Mouse (Mus musculus) gastrocnemius, adult 18-20 months (tissue): ENCODE data around the gene Rnaseh2c. TPM values are rescaled to one million over a fixed set of nuclear protein-coding genes. Genes with fewer than 3 reads are reported as not detected.

Experiments
- DNase-seq: peaks from one replicate; pipeline ENCODE4 v3.0.0; 2021; ENCODE audit warnings: low spot score
- total RNA-seq, 2 experiments: library from RNA; stranded (reverse); gene quantifications; 2 replicates each; pipeline ENCODE4 v1.2.3; 2021

Rnaseh2c gene
- total RNA-seq, 2 experiments from 2014 or later: 40.7 to 50.1 TPM

- no peak for DNase-seq
Observed at GRCm38 (mm10) chr19:5572331-5573125, 29.1 kb upstream of the Rnaseh2c start.

GRCm38 (mm10) chr19:5575336-5575735 lies 26.3 kb upstream of the Rnaseh2c start:
- no peak for DNase-seq

- DNase-seq: no peak
Observed at GRCm38 (mm10) chr19:5579971-5580370, 21.7 kb upstream of the Rnaseh2c start.

GRCm38 (mm10) chr19:5580776-5581175 lies 20.9 kb upstream of the Rnaseh2c start:
- no peak for DNase-seq

DNA sequence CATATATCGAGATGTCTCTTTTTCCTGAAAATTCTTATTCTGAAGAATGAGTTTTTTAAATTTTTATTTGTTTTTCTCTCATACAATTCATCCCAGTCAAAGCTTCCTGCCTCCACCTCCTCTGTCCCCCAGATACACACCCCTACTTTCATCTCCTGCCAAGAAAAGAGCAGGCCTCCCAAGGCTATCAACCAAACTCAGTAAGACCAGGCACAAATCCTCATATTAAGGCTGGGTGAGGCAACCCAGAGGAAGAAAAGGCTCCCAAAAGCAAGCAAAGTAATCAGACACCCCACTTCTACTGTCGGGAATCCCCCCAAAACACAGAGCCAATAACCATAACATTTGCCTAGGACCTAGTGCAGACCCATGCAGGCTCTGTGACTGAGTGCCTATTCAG lies 19.7 kb upstream of the Rnaseh2c start:
- DNase-seq: no peak

DNA sequence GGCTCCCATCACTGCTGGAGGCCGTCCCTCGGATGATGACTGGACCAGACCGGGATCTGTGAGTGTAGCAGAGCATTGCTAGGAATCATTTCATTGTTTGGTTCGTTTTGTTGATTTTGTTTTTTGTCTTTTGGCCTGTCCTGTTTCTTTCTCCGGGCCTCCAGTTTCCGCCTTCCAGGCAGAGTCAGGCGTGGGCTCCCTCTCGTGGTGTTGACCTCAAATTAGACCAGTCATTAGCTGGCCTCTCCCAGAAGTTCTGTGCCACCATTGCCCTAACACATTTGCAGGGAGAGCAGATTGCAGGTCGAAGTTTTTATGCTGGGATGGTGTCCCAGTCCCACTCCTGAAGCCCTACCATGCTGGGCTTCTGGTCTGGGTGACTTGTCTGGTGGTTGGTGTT lies 12.5 kb upstream of the Rnaseh2c start:
- no peak for DNase-seq

GRCm38 (mm10) chr19:5591888-5592287 lies 9.8 kb upstream of the Rnaseh2c start:
- DNase-seq: no peak

DNA sequence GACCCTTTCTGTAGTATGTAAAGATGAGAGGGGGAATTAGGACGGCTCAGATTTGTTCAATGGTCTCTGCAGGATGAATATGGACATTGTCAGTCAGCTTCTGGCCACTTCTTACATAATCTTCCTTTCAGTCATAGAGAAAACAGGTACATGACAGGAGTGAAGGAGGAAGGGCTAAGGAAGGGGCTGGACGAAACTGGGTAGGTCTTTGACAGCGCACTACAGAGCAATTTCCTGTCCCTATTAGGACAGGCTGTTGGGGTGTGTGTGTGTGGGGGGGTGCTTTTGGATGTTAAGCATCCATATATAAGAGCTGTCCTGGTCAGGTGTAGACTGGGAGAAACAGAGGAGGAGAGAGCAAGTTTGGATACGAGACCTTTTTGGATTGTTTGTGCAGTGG lies 2.4 kb upstream of the Rnaseh2c start:
- no peak for DNase-seq

DNA sequence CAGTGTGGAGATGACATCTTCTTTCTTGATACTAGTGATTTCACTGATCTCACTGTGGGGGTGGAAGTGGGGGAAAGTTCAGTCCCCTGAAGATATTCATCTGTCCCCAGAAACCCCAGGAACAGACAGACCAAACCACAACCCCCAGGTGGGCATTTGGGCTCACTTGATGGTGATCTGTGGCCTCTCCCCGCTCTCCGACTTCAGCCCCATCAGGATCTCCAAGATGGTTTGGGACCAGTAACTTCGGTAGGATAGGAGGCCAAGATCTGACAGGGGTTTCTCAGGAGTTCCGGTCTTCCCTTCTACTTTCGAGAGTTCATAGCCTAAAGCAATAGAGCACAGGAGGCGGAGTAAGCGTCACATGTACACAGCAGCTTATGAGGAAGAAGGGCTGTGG lies 2.0 kb downstream of the Rnaseh2c start:
- no peak for DNase-seq

DNA sequence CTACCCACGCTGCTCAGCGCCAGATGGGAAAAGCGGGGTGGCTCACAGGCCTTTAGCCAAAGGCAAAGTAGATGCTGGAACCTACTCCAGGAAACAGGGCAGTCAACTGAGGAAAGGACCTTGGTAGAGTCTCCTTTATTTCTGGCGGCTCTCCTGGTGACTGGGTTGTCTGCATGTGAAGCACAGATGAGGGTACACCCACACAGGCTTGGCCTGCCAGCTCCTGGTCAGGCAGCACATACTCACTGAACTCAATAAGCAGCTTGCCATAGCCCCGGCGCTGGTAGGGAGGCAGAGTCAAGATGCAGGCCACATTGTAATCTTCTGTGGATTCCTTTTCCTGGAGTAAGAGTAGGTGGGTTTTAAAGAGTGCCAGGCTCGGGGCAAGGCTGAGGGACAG lies 3.5 kb downstream of the Rnaseh2c start:
- DNase-seq: no peak

DNA sequence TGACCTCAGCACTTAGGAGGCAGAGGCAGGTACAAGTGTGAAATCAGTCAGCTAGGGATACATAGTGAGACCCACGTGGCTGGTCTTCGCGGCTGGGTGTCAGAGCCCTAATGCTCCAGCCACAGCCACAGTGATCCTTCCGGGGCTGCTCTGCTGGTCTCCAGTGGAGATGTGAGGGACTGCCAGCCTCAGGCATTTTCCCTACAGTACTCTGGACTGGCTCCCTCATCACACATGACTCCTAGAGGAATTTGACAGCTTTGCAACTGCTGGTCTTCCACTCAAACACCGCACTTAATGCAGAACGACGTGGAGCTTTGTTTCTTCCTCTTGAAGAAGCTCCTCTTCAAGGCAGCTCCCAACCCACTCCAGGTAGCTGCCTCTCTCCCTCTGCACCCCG lies 4.5 kb downstream of the Rnaseh2c start:
- DNase-seq: no peak

- no peak for DNase-seq
Observed at GRCm38 (mm10) chr19:5607705-5608410, 6.2 kb downstream of the Rnaseh2c start.

- DNase-seq: no peak
Observed at GRCm38 (mm10) chr19:5608707-5609106, 7.0 kb downstream of the Rnaseh2c start.

DNA sequence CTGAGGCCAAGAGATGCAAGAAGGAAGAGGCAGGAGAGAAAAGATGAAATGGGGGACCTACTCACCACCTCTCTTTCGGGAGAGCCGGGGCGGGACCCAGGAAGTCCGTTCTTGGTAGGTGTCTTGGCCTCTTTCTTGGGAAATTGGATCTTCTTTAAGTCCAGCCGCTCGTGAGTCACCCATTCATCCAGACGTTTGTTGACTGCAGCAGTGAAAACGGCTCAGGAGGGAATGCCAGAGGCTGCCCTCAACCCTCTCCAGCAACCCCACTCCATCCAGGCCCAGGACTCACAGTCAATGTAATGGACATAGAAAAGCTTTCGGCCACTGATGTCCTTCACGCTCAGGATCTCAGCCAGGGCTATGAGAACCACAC lies 7.5 kb downstream of the Rnaseh2c start:
- no peak for DNase-seq

DNA sequence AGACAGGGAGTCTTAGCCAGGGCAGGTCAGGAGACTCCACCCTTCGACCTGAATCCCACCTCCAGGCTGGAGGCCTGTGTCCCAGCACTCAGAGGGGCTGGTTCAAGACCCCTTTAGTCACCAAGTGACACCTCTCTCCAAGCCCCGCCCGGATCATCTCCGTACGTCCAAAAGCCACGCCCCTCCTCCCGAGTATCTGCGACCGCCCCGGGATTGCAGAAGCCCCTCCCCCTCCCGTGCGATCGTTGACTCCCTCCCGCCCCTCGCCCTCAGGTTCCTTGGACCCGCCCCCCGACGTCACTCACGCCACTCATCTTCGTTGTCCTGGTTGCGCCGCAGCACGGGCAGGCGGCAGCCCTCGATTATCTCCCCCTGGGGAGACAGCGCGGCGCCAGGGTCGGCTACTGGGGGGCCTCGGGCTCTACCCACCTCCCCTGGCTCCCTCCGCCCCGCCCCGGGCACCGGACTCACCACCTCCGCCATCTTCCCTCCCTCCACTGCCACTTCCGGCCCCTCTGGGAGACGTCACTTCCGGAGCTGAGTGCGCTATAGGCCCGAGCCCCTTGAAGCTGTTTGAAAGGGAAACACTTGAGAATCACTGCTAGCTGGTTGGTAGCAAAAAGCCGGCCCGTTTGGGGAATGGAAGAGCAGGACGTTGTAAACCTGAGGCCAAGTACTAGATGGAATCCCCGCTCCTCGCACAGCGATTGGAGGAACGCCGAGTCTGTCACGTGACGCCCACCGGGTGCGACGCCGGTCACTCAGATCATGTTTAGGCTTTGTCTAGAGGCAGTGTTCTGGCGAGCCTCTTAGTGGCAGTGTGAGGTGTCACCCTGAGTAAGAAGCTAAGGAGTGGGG lies 8.1 kb downstream of the Rnaseh2c start, which contains the start of gene Kat5:
Kat5 (minus strand) TSS at position 691 of the 858 bp plus-strand sequence.
- peak; percentile 94 for DNase-seq

GRCm38 (mm10) chr19:5611973-5612372 lies 10.3 kb downstream of the Rnaseh2c start:
- DNase-seq: no peak

- DNase-seq: no peak
Observed at GRCm38 (mm10) chr19:5612762-5613411, 11.2 kb downstream of the Rnaseh2c start.

GRCm38 (mm10) chr19:5614953-5615352 lies 13.3 kb downstream of the Rnaseh2c start:
- DNase-seq: no peak

DNA sequence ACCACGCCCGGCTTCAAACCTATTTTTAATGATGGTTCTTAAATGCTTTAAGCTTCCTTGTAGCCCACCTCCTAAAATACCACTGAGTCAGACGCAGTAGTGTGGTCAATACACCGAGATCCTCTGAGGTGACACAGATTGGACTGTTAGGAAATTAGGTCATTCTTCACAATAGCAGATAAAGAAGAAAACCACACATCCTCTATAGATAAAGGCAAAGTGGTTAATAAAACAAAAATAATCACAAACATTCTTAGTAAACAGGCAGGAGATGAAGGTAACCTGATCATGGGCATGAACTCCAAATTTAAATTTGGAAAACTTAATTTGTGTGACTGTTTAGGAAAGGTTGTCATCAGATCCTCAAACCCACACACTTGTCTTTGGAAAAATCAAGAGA lies 18.3 kb downstream of the Rnaseh2c start:
- no peak for DNase-seq

DNA sequence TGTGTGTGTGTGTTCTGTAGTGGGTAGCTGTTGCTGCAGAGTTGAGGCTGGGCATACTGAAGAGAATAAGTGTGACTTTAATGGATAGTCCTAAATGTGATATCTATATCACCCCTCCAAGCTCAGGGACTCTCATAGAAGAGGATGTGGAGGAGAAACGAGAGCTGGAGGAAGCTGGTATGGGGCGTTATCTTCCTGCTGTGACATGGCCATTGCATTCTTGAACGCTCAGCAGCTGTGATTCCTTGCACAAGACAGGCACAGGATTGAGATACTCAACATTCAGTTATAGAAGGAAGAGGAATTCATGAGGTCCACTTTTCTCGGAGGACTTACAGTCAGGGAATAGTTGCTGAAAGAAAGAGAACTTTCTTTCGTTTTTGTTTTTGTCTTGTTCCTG lies 20.2 kb downstream of the Rnaseh2c start:
- DNase-seq: no peak

DNA sequence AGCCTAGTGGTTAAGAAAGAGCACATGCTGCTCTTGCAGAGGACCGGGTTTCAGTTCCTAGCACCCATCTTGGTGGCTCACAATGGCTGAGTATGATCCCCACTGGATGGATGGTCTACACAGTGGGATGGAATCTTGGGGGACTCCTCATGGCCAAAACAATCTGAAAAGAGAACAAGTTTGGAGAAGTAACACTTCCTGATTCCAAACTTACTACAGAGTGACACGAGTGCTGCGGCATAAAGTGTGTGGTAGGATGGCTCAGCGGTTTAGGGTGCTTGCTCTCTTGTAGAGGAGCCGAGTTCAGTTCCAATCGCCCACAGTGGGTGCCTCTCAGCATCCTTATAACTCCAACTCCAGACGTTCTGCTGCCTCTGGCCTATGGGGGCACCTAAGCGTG lies 23.6 kb downstream of the Rnaseh2c start:
- DNase-seq: no peak

DNA sequence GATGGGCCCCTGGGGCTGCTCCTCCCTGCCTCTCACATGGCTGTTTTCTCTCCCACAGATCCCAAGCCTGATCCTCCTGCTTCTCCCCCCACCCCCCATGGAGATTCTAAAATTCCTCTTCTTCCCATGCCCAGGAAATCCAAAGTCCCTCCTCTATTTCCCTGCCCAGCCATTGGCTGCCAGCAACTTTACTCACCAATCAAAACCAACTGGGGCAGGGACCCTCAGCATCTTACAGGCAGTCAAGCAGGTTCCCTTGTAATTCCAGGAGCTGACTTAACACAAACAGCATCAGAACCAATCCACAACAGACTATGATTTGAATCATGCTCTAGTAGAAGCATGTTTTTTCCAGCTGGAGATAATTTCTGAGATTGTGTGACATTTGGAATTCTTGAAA lies 28.2 kb downstream of the Rnaseh2c start:
- no peak for DNase-seq
